Mouse (Mus musculus): ENCODE data around the gene Sfxn3. TPM values are rescaled to one million over a fixed set of nuclear protein-coding genes. Genes with fewer than 3 reads are reported as not detected.

Gene Sfxn3
- polyA plus RNA-seq (2016; fragmentation: Nextera tagmentation; extraction: Ambion mirVana): 8.3 and 15.3 TPM in 2 replicates

GRCm38 (mm10) chr19:45047417-45047934 lies at the start of gene Sfxn3:
Gene Sfxn3 (plus strand): TSS chr19:45047503.
- peaks cover 3% of the 10 kb centered on the region; the same call in 1 of the 2 replicates for H3K36me3 ChIP-seq
- peak within 1 kb of the TSS; percentile 66 for H3K4me3 ChIP-seq
- H3K9me3 ChIP-seq (replicated peaks): no peaks in the 10 kb centered on the region
- peaks cover 36% of the 10 kb centered on the region for H3K4me1 ChIP-seq
- peak within 1 kb of the TSS; percentile 84 for H3K27ac ChIP-seq (replicated peaks)
- peaks cover 67% of the 10 kb centered on the region for H3K27me3 ChIP-seq (ENCODE audit: low read depth, poor library complexity, severe bottlenecking)
- DNase-seq (ENCODE audit: low spot score): peak; percentile 80
- WGBS: under 1% methylated on average over 26 of the region's 26 CpGs

GRCm38 (mm10) chr19:44997786-44998185 lies 49.5 kb upstream of the Sfxn3 start:
- no peaks in the 10 kb centered on the region for H3K27me3 ChIP-seq (ENCODE audit: low read depth, poor library complexity, severe bottlenecking)
- no peak overlapping the region for H3K4me3 ChIP-seq
- no peak overlapping the region for H3K27ac ChIP-seq (replicated peaks)
- H3K9me3 ChIP-seq (replicated peaks): no peaks in the 10 kb centered on the region
- H3K36me3 ChIP-seq: peaks cover 71% of the 10 kb centered on the region
- WGBS: 92% methylated on average over 11 of the region's 11 CpGs
- DNase-seq (ENCODE audit: low spot score): no peak
- H3K4me1 ChIP-seq: peaks cover 11% of the 10 kb centered on the region; the same call in 1 of the 2 replicates

DNA sequence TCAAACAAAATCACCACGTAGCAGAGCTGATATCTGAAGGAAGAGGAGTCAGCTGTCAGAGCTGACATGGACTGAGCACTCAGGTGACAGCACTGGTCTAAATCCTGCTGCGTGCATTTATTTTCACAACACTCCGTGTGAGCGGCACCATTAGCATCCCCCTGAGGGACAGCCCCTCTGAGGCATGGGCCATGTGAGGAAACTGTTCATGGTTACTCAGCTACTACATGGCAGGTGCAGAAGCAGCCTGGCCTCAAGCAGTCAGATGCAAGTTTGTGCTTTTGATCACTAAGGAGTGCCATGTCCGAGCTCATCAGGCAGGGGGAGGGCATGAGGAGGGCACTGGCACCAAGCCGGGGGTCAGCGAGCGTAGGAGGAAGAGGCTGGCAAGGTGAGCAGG lies 47.7 kb upstream of the Sfxn3 start:
- Histone ChIP-seq H3K27ac (replicated peaks) (no peak overlapping the region), H3K27me3 (ENCODE audit: low read depth, poor library complexity, severe bottlenecking) (no peaks in the 10 kb centered on the region), H3K4me1 (peaks cover 11% of the 10 kb centered on the region; the same call in 1 of the 2 replicates), H3K9me3 (replicated peaks) (no peaks in the 10 kb centered on the region), H3K4me3 (no peak overlapping the region), H3K36me3 (peaks cover 85% of the 10 kb centered on the region)
- no peak for DNase-seq (ENCODE audit: low spot score)
- 88% methylated on average over 8 of the region's 8 CpGs for WGBS

- Histone ChIP-seq H3K27me3 (ENCODE audit: low read depth, poor library complexity, severe bottlenecking) (no peaks in the 10 kb centered on the region), H3K27ac (replicated peaks) (no peak overlapping the region), H3K9me3 (replicated peaks) (no peaks in the 10 kb centered on the region), H3K36me3 (peaks cover 75% of the 10 kb centered on the region), H3K4me3 (no peak overlapping the region), H3K4me1 (peaks cover 27% of the 10 kb centered on the region)
- WGBS: 70% methylated on average over 3 of the region's 3 CpGs
- no peak for DNase-seq (ENCODE audit: low spot score)
These were observed 45.0 kb upstream of the Sfxn3 start for GRCm38 (mm10) chr19:45002301-45002700.

DNA sequence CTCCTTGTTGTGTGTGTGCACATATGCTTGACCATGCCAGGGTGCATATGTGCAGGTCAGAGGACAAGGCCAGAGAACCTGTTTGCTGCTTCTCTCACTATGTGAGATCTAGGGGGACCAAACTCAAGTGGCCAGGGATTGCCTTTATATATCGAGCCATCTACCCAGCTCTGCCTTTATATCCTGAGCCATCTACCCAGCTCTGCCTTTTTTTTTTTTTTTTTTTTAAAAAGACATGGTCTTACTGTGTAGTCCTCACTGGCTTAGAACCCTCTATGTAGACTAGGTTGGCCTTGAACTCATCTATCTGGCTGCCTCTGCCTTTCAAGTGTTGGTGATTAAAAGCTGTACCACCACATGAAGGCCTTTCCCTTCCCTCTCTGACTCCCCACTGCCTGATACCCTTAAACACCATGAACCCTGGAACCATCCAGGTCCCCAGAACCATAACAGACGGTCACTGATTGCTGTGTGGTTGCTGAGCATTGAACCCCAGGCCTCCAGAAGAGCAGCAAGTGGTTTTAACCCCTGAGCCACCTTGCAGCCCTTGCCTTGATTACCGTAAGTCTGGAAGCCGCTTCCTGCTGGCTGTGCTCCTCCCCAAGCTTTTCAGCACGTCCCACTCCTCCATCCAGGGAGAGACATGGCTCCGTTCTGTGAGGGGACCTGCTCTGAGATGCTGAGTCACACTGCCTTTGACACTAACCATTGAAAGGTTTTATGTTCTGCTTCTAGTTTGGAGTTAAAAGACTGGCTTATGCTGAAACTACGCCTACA lies 43.4 kb upstream of the Sfxn3 start:
- peaks cover 74% of the 10 kb centered on the region for H3K36me3 ChIP-seq
- H3K27ac ChIP-seq (replicated peaks): no peak overlapping the region
- H3K4me3 ChIP-seq: no peak overlapping the region
- no peaks in the 10 kb centered on the region for H3K9me3 ChIP-seq (replicated peaks)
- no peaks in the 10 kb centered on the region for H3K27me3 ChIP-seq (ENCODE audit: low read depth, poor library complexity, severe bottlenecking)
- 89% methylated on average over 7 of the region's 7 CpGs for WGBS
- peaks cover 38% of the 10 kb centered on the region for H3K4me1 ChIP-seq
- no peak for DNase-seq (ENCODE audit: low spot score)

- no peak for DNase-seq (ENCODE audit: low spot score)
- peak within 1 kb of the TSS; percentile 86 for H3K27ac ChIP-seq (replicated peaks)
- 12% methylated on average over 16 of the region's 16 CpGs for WGBS
- H3K27me3 ChIP-seq (ENCODE audit: low read depth, poor library complexity, severe bottlenecking): no peaks in the 10 kb centered on the region
- peaks cover 74% of the 10 kb centered on the region for H3K36me3 ChIP-seq
- no peaks in the 10 kb centered on the region for H3K9me3 ChIP-seq (replicated peaks)
- H3K4me3 ChIP-seq: peak within 1 kb of the TSS; percentile 78
- H3K4me1 ChIP-seq: peaks cover 41% of the 10 kb centered on the region
These were observed 41.9 kb upstream of the Sfxn3 start, which contains the start of gene Twnk for GRCm38 (mm10) chr19:45005444-45005843. Gene Twnk (plus strand): TSS chr19:45005663.

DNA sequence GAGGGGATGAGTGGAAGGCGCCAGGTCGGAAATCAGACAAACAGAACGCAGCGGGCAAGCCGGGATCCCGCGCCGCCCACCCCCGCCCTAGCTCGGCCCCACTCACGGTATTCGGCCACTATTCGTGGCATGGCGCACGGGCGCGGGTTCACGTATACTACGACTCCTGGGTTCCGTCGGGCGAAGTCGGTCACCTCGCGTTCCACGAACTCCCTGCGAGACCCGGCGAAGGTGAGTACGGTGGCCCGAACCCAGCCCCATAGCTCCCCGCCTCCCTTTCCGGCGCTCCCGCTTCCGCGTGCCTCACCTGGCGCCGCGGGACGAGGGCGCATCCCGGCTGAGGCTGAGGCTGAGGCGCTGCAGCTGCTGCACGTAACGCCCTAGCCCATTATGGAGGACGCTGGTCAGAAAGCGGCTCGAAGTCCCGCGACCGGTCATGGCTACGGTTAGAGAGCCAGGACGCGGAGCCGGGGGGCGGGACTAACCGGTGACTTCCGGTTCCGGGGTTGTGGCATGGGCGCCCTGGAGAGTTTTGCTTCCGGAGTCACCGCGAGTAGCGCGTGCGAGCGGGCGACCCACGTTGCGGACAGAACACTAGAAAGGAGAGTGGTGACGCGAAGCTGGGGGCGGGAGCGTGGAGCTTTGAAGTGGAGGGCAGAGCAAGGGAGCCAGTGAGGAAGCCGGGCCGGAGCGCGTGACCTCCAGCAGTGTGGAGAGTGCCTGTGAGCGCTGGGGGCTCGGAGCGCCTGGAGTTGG lies 41.2 kb upstream of the Sfxn3 start, which contains the start of gene Mrpl43:
TSS of gene Mrpl43 (minus strand) at position 486 of the 756 bp plus-strand sequence.
- peak within 1 kb of the TSS; percentile 86 for H3K27ac ChIP-seq (replicated peaks)
- peak within 1 kb of the TSS; percentile 78 for H3K4me3 ChIP-seq
- under 1% methylated on average over 82 of the region's 82 CpGs for WGBS
- H3K27me3 ChIP-seq (ENCODE audit: low read depth, poor library complexity, severe bottlenecking): no peaks in the 10 kb centered on the region
- H3K9me3 ChIP-seq (replicated peaks): no peaks in the 10 kb centered on the region
- H3K36me3 ChIP-seq: peaks cover 74% of the 10 kb centered on the region
- H3K4me1 ChIP-seq: peaks cover 41% of the 10 kb centered on the region
- DNase-seq (ENCODE audit: low spot score): peak; percentile 95

- DNase-seq (ENCODE audit: low spot score): no peak
- Histone ChIP-seq H3K4me1 (peaks cover 35% of the 10 kb centered on the region), H3K4me3 (peak overlapping the region; percentile 78), H3K36me3 (peaks cover 74% of the 10 kb centered on the region), H3K27ac (replicated peaks) (peak overlapping the region; percentile 86), H3K27me3 (ENCODE audit: low read depth, poor library complexity, severe bottlenecking) (no peaks in the 10 kb centered on the region), H3K9me3 (replicated peaks) (no peaks in the 10 kb centered on the region)
- 50% methylated on average over 17 of the region's 17 CpGs for WGBS
These were observed 40.3 kb upstream of the Sfxn3 start for GRCm38 (mm10) chr19:45007021-45007420.

DNA sequence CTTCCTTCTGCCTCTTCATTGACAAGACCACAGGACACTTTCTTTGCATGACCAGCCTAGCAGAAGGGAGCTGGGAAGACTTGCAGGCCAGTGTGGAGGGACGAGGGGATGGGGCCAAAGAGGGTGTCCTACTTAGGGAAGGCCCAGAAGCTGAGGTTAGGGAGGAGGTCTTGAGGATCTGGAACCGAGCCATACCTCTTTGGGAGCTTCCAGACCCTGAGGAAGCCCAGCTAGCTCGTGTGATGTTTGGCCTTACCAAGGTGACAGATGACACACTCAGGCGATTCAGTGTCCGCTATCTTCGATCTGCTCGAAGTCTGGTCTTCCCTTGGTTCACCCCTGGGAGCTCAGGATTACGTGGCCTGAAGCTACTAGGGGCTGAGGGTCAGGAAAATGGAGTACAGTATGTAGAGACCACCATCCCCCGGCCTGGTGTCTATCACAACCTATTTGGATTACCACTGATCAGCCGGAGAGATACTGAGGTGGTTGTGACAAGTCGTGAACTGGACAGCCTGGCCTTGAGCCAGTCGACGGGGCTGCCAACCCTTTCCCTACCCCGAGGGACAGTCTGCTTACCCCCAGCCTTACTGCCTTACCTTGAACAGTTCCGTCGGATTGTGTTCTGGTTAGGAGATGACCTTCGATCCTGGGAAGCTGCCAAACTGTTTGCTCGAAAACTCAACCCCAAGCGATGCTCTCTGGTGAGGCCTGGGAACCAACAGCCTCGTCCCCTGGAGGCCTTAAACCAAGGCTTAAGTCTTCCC lies 39.7 kb upstream of the Sfxn3 start:
- DNase-seq (ENCODE audit: low spot score): no peak
- H3K27me3 ChIP-seq (ENCODE audit: low read depth, poor library complexity, severe bottlenecking): no peaks in the 10 kb centered on the region
- peak overlapping the region; percentile 86 for H3K27ac ChIP-seq (replicated peaks)
- peaks cover 74% of the 10 kb centered on the region for H3K36me3 ChIP-seq
- H3K4me3 ChIP-seq: peak overlapping the region; percentile 78
- 94% methylated on average over 20 of the region's 20 CpGs for WGBS
- H3K9me3 ChIP-seq (replicated peaks): no peaks in the 10 kb centered on the region
- H3K4me1 ChIP-seq: peaks cover 33% of the 10 kb centered on the region

- no peak overlapping the region for H3K4me3 ChIP-seq
- no peak overlapping the region for H3K27ac ChIP-seq (replicated peaks)
- no peak for DNase-seq (ENCODE audit: low spot score)
- WGBS: 93% methylated on average over 4 of the region's 4 CpGs
- no peaks in the 10 kb centered on the region for H3K27me3 ChIP-seq (ENCODE audit: low read depth, poor library complexity, severe bottlenecking)
- H3K36me3 ChIP-seq: peaks cover 52% of the 10 kb centered on the region
- peaks cover 47% of the 10 kb centered on the region for H3K4me1 ChIP-seq
- H3K9me3 ChIP-seq (replicated peaks): no peaks in the 10 kb centered on the region
These were observed 36.7 kb upstream of the Sfxn3 start for GRCm38 (mm10) chr19:45010646-45011045.

- no peak overlapping the region for H3K4me3 ChIP-seq
- no peak overlapping the region for H3K27ac ChIP-seq (replicated peaks)
- no peaks in the 10 kb centered on the region for H3K9me3 ChIP-seq (replicated peaks)
- H3K27me3 ChIP-seq (ENCODE audit: low read depth, poor library complexity, severe bottlenecking): no peaks in the 10 kb centered on the region
- H3K4me1 ChIP-seq: peaks cover 55% of the 10 kb centered on the region
- no peak for DNase-seq (ENCODE audit: low spot score)
- WGBS: 88% methylated on average over 8 of the region's 8 CpGs
- H3K36me3 ChIP-seq: peaks cover 52% of the 10 kb centered on the region
These were observed 35.1 kb upstream of the Sfxn3 start for GRCm38 (mm10) chr19:45012219-45012618.

- Histone ChIP-seq H3K27ac (replicated peaks) (no peak overlapping the region), H3K4me3 (no peak overlapping the region), H3K36me3 (peaks cover 50% of the 10 kb centered on the region), H3K4me1 (peaks cover 55% of the 10 kb centered on the region), H3K27me3 (ENCODE audit: low read depth, poor library complexity, severe bottlenecking) (no peaks in the 10 kb centered on the region), H3K9me3 (replicated peaks) (no peaks in the 10 kb centered on the region)
- WGBS: 46% methylated on average over 6 of the region's 6 CpGs
- DNase-seq (ENCODE audit: low spot score): no peak
These were observed 34.7 kb upstream of the Sfxn3 start for GRCm38 (mm10) chr19:45012636-45013035.
